Mouse (Mus musculus) adrenal gland, postnatal 25 days (tissue): ENCODE results near the gene Tagap. TPM values are rescaled to one million over a fixed set of nuclear protein-coding genes. Genes with fewer than 3 reads are reported as not detected.

Experiments
- DNase-seq: peaks from one replicate; pipeline ENCODE4 v3.0.0; 2021; ENCODE audit warnings: mixed read lengths
- long read RNA-seq: library from polyadenylated mRNA; stranded (forward); transcript quantifications from one replicate; pipeline ENCODE4 v2.0.0, GENCODE M21; 2021
- total RNA-seq: library from RNA; stranded (reverse); gene quantifications from 2 replicates; pipeline ENCODE4 v1.2.3, GENCODE M21; 2021

The Tagap gene
- 4.7 and 6.6 TPM in 2 replicates for total RNA-seq
- long read RNA-seq, partial matches to known transcripts = 0 of 3 reads
- long read RNA-seq, other reads (novel, unspliced or antisense) = 1 of 3 reads

- DNase-seq = no peak
Measured at GRCm38 (mm10) chr17:7925413-7926160, at the start of gene Tagap. Tagap (plus strand) TSS chr17:7926000.

GRCm38 (mm10) chr17:7876541-7876940, 49.3 kb upstream of the Tagap start:
- DNase-seq = no peak

GRCm38 (mm10) chr17:7877191-7877764, 48.5 kb upstream of the Tagap start:
- no peak for DNase-seq

GRCm38 (mm10) chr17:7877878-7878277, 47.9 kb upstream of the Tagap start:
- no peak for DNase-seq

GRCm38 (mm10) chr17:7879529-7879928, 46.3 kb upstream of the Tagap start:
- DNase-seq = no peak

- DNase-seq = no peak
Measured at GRCm38 (mm10) chr17:7883126-7883525, 42.7 kb upstream of the Tagap start.

- DNase-seq = no peak
Measured at GRCm38 (mm10) chr17:7884606-7885005, 41.2 kb upstream of the Tagap start.

GRCm38 (mm10) chr17:7887071-7887815, 38.6 kb upstream of the Tagap start:
- no peak for DNase-seq

- no peak for DNase-seq
Measured at GRCm38 (mm10) chr17:7888291-7888690, 37.5 kb upstream of the Tagap start.

GRCm38 (mm10) chr17:7889026-7889425, 36.8 kb upstream of the Tagap start:
- no peak for DNase-seq

GRCm38 (mm10) chr17:7892676-7893075, 33.1 kb upstream of the Tagap start:
- DNase-seq = no peak

- DNase-seq = no peak
Measured at GRCm38 (mm10) chr17:7894094-7894493, 31.7 kb upstream of the Tagap start.

- DNase-seq = no peak
Measured at GRCm38 (mm10) chr17:7896047-7896635, 29.7 kb upstream of the Tagap start.

GRCm38 (mm10) chr17:7897120-7897519, 28.7 kb upstream of the Tagap start:
- no peak for DNase-seq

- DNase-seq = no peak
Measured at GRCm38 (mm10) chr17:7897756-7898155, 28.0 kb upstream of the Tagap start.

- DNase-seq = peak; percentile 50
Measured at GRCm38 (mm10) chr17:7899233-7899632, 26.6 kb upstream of the Tagap start.

- no peak for DNase-seq
Measured at GRCm38 (mm10) chr17:7899961-7900360, 25.8 kb upstream of the Tagap start.

- DNase-seq = no peak
Measured at GRCm38 (mm10) chr17:7901536-7901935, 24.3 kb upstream of the Tagap start.

- DNase-seq = no peak
Measured at GRCm38 (mm10) chr17:7902362-7902761, 23.4 kb upstream of the Tagap start.

GRCm38 (mm10) chr17:7904992-7905391, 20.8 kb upstream of the Tagap start:
- DNase-seq = no peak

GRCm38 (mm10) chr17:7905936-7906685, 19.7 kb upstream of the Tagap start:
- DNase-seq = no peak
